Mouse (Mus musculus) heart, postnatal 0 days (tissue): ENCODE results near the gene Gigyf1.

Experiments used
- CTCF ChIP-seq: IDR thresholded peaks from 2 replicates; pipeline ENCODE4 v1.5.1; 2016; ENCODE audit warnings: antibody characterized with exemption, control low read depth, low read depth
- EP300 ChIP-seq: IDR thresholded peaks from 2 replicates; pipeline ENCODE4 v1.6.1; 2016; ENCODE audit warnings: antibody characterized with exemption, low read depth

DNA sequence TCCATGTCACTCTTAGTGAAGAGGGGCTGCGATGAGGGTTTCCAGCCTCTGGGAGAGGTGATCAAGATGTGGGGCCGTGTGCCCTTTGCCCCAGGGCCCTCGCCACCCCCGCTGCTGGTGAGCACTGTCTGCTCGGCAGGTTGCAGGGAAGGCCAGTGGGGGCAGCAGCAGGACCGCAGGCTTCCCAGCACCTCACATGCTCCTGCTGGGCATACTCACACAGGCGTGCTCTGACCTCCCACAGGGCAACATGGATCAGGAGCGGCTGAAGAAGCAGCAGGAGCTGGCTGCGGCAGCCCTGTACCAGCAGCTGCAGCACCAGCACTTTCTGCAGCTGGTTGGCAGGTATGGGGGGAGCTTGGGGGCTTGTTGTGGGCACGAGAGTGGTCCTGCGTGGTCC is 4.4 kb downstream of the Gigyf1 start:
- TF ChIP-seq CTCF (no peak), EP300 (no peak)
